Mouse (Mus musculus) thymus, adult 2 months (tissue): ENCODE results near the gene Fgfr2.

Source experiments
- CTCF ChIP-seq: fragments of 200-500 bp; IDR thresholded peaks from 2 replicates; pipeline ENCODE4 v1.5.1; 2012; ENCODE audit warnings: mild to moderate bottlenecking, control low read depth, low read length, moderate library complexity, borderline replicate concordance; ENCODE audit not compliant: control insufficient read depth, poor library complexity, insufficient read depth; ENCODE audit errors: extremely low read depth
- POLR2A ChIP-seq: fragments of 200-500 bp; IDR thresholded peaks from 2 replicates; pipeline ENCODE4 v1.6.1; 2012; ENCODE audit warnings: mild to moderate bottlenecking, low read length, control low read depth, moderate library complexity; ENCODE audit not compliant: control insufficient read depth, poor library complexity, insufficient read depth; ENCODE audit errors: extremely low read depth

- TF ChIP-seq POLR2A (no peak), CTCF (no peak)
Observed at GRCm38 (mm10) chr7:130787537-130787936, 2335.6 kb downstream of the Fgfr2 start.
